ENCODE assay signal across 8 mouse cellular contexts in genomic region chr5:115404241-115404794, GRCm38 (mm10). TPM values are rescaled to one million over a fixed set of nuclear protein-coding genes. Genes with fewer than 3 reads are reported as not detected.
DNase-seq lines count a peak whose midpoint lies in the region; ATAC-seq and TF ChIP-seq lines count a peak whose summit lies in the region.
"Had no signal": no experiment of that assay in that cellular context is flagged by ENCODE, and none has a peak within 500 bp of the region (broad histone marks: within the 10 kb centered on the region; RNA-seq: fewer than 3 reads in every experiment).

No protein-coding gene starts in this region.

- no peaks in the 10 kb centered on the region for H3K4me1 ChIP-seq in lung, embryonic 14.5 days (ENCODE audit: insufficient read depth)
- peaks cover 20% of the 10 kb centered on the region for H3K4me1 ChIP-seq in hindbrain, embryonic 14.5 days (replicated peaks; ENCODE audit: control insufficient read depth, insufficient read depth, low read length)
- H3K4me1 ChIP-seq in liver, embryonic 15.5 days (replicated peaks): peaks cover 3% of the 10 kb centered on the region; the same call in 1 of the 2 replicates
- peaks cover 1% of the 10 kb centered on the region for H3K4me1 ChIP-seq in small intestine, adult 2 months (ENCODE audit: control insufficient read depth, insufficient read depth, insufficient read length, low read length)

- peak overlapping the region; percentile 58 for H3K4me2 ChIP-seq in lung, embryonic 14.5 days
- peak overlapping the region; percentile 49 for H3K4me2 ChIP-seq in hindbrain, embryonic 14.5 days (replicated peaks)
- peak overlapping the region; percentile 25 for H3K4me2 ChIP-seq in liver, embryonic 15.5 days

- no peak for TF ChIP-seq POLR2A in small intestine, adult 2 months (IDR thresholded peaks at IDR 0.05; ENCODE audit: low read depth, low read length)

- DNase-seq in lung, embryonic 14.5 days: peak; percentile 42
- DNase-seq in lung, postnatal 4 days: no peak
- peak; percentile 84 for DNase-seq in embryo, embryonic 10 days (ENCODE audit: low spot score)
- peak; percentile 47 for DNase-seq in hindbrain, embryonic 14.5 days (ENCODE audit: low spot score)
- no peak for DNase-seq in thymus, postnatal 36 days

- no peaks in the 10 kb centered on the region for H3K27me3 ChIP-seq in lung, embryonic 14.5 days (ENCODE audit: insufficient read depth, low read length)
- H3K27me3 ChIP-seq in hindbrain, embryonic 14.5 days (ENCODE audit: control insufficient read depth, insufficient read depth, low read length): no peaks in the 10 kb centered on the region
- peaks cover 53% of the 10 kb centered on the region for H3K27me3 ChIP-seq in liver, embryonic 15.5 days
- no peaks in the 10 kb centered on the region for H3K27me3 ChIP-seq in small intestine, adult 2 months (ENCODE audit: control insufficient read depth, insufficient read depth, low read length)

- peak overlapping the region; percentile 37; the same call in 1 of the 2 replicates for H3K27ac ChIP-seq in lung, embryonic 14.5 days (ENCODE audit: low read depth)
- peak overlapping the region; percentile 79 for H3K27ac ChIP-seq in hindbrain, embryonic 14.5 days
- no peak overlapping the region for H3K27ac ChIP-seq in liver, embryonic 15.5 days (replicated peaks)
- H3K27ac ChIP-seq in small intestine, adult 2 months (ENCODE audit: insufficient read depth, low read depth, low read length): no peak overlapping the region

- WGBS in lung, embryonic 14.5 days: 3% methylated on average over 18 of the region's 18 CpGs
- 3% methylated on average over 18 of the region's 18 CpGs for WGBS in hindbrain, embryonic 14.5 days
- WGBS in liver, embryonic 15.5 days (ENCODE audit: insufficient replicate concordance): 6% methylated on average over 18 of the region's 18 CpGs
- 3% methylated on average over 18 of the region's 18 CpGs for WGBS in small intestine, adult 2 months

- H3K36me3 ChIP-seq in lung, embryonic 14.5 days (ENCODE audit: insufficient read depth): no peaks in the 10 kb centered on the region
- H3K36me3 ChIP-seq in hindbrain, embryonic 14.5 days (replicated peaks; ENCODE audit: control insufficient read depth, insufficient read depth): no peaks in the 10 kb centered on the region
- H3K36me3 ChIP-seq in liver, embryonic 15.5 days (replicated peaks): no peaks in the 10 kb centered on the region
- no peaks in the 10 kb centered on the region for H3K36me3 ChIP-seq in small intestine, adult 2 months (ENCODE audit: control insufficient read depth, insufficient read depth, low read length)

- peak overlapping the region; percentile 12; the same call in 1 of the 2 replicates for H3K4me3 ChIP-seq in lung, embryonic 14.5 days (ENCODE audit: low read depth, low read length)
- H3K4me3 ChIP-seq in hindbrain, embryonic 14.5 days (replicated peaks; ENCODE audit: low read length): peak overlapping the region; percentile 3
- no peak overlapping the region for H3K4me3 ChIP-seq in liver, embryonic 15.5 days (replicated peaks)
- peak overlapping the region; percentile 17; the same call in 1 of the 2 replicates for H3K4me3 ChIP-seq in small intestine, adult 2 months (ENCODE audit: low read depth, low read length)
- H3K4me3 ChIP-seq: megakaryocyte, embryonic 14.5 days had no signal

- ATAC-seq in lung, embryonic 14.5 days (ENCODE audit: insufficient read depth): 0 out of 2 replicates have a peak, but pooled peaks have one; percentile 41
- ATAC-seq in hindbrain, embryonic 14.5 days (ENCODE audit: low FRiP score): peak; percentile 55; the same call in 1 of the 2 replicates
- ATAC-seq in liver, embryonic 15.5 days (ENCODE audit: insufficient read depth): no peak

- no peak for TF ChIP-seq CTCF in lung, embryonic 14.5 days (IDR thresholded peaks at IDR 0.05; ENCODE audit: low read depth)
- TF ChIP-seq CTCF in small intestine, adult 2 months (IDR thresholded peaks at IDR 0.05; ENCODE audit: extremely low read depth, insufficient read length, insufficient replicate concordance, low read depth, low read length): no peak

- H3K9ac ChIP-seq in lung, embryonic 14.5 days: peak overlapping the region; percentile 32
- H3K9ac ChIP-seq in hindbrain, embryonic 14.5 days: peak overlapping the region; percentile 65
- H3K9ac ChIP-seq in liver, embryonic 15.5 days: no peak overlapping the region

- H3K9me3 ChIP-seq in lung, embryonic 14.5 days (ENCODE audit: low read depth, low read length): no peaks in the 10 kb centered on the region
- no peaks in the 10 kb centered on the region for H3K9me3 ChIP-seq in hindbrain, embryonic 14.5 days (ENCODE audit: control insufficient read depth, low read length)
- H3K9me3 ChIP-seq in liver, embryonic 15.5 days (replicated peaks): no peaks in the 10 kb centered on the region
- H3K9me3 ChIP-seq: megakaryocyte, embryonic 14.5 days had no signal

RNA-seq across cellular contexts. Expression of gene Msi1, which starts 25.1 kb away (rescaled TPM):
- 17.1 and 21.2 TPM in 2 replicates for polyA plus RNA-seq in lung, embryonic 14.5 days (2014; fragmentation: Nextera tagmentation; extraction: Ambion mirVana)
- polyA plus RNA-seq in hindbrain, embryonic 14.5 days (2014; fragmentation: Nextera tagmentation; extraction: Ambion mirVana): 59.6 and 60.2 TPM in 2 replicates
- polyA plus RNA-seq in liver, embryonic 15.5 days (2015; fragmentation: Nextera tagmentation; extraction: Ambion mirVana): 0.36 and 0.44 TPM in 2 replicates
- polyA plus RNA-seq in small intestine, adult 2 months (2012; rRNA removed): 4.6 and 9.0 TPM in 2 replicates

RNA-seq across cellular contexts. Expression of gene Cox6a1, which starts 55.5 kb away (rescaled TPM):
- 842 and 846 TPM in 2 replicates for polyA plus RNA-seq in lung, embryonic 14.5 days (2014; fragmentation: Nextera tagmentation; extraction: Ambion mirVana)
- polyA plus RNA-seq in hindbrain, embryonic 14.5 days (2014; fragmentation: Nextera tagmentation; extraction: Ambion mirVana): 1,199 and 1,253 TPM in 2 replicates
- 700 and 702 TPM in 2 replicates for polyA plus RNA-seq in liver, embryonic 15.5 days (2015; fragmentation: Nextera tagmentation; extraction: Ambion mirVana)
- polyA plus RNA-seq in small intestine, adult 2 months (2012; rRNA removed): 6,016 and 7,190 TPM in 2 replicates

Comparison
In these comparisons a context has a peak if more than half of its experiments do, and no peak if none do; other contexts are left out.
1. DNase-seq: peak in lung, embryonic 14.5 days (single experiment), embryo, embryonic 10 days (single experiment) and hindbrain, embryonic 14.5 days (single experiment); none in lung, postnatal 4 days (0 of 2) and thymus, postnatal 36 days (0 of 2).
2. H3K27ac ChIP-seq: peak in lung, embryonic 14.5 days (single experiment) and hindbrain, embryonic 14.5 days (single experiment); none in liver, embryonic 15.5 days (single experiment) and small intestine, adult 2 months (single experiment).
3. Peak in every context shown above with its lines, with median percentiles within 50 percentile points of each other: H3K4me2 ChIP-seq.